Mouse (Mus musculus): ENCODE measurements around the gene Rflna. TPM values are rescaled to one million over a fixed set of nuclear protein-coding genes. Genes with fewer than 3 reads are reported as not detected.

Gene Rflna
- 6.8 TPM in 2 replicates for polyA plus RNA-seq (2016; fragmentation: Nextera tagmentation; extraction: Ambion mirVana)

GRCm38 (mm10) chr5:125002969-125003872 lies at the start of gene Rflna:
Rflna (plus strand) TSS chr5:125003221.
- H3K27ac ChIP-seq (replicated peaks), result peak within 1 kb of the TSS; percentile 59

DNA sequence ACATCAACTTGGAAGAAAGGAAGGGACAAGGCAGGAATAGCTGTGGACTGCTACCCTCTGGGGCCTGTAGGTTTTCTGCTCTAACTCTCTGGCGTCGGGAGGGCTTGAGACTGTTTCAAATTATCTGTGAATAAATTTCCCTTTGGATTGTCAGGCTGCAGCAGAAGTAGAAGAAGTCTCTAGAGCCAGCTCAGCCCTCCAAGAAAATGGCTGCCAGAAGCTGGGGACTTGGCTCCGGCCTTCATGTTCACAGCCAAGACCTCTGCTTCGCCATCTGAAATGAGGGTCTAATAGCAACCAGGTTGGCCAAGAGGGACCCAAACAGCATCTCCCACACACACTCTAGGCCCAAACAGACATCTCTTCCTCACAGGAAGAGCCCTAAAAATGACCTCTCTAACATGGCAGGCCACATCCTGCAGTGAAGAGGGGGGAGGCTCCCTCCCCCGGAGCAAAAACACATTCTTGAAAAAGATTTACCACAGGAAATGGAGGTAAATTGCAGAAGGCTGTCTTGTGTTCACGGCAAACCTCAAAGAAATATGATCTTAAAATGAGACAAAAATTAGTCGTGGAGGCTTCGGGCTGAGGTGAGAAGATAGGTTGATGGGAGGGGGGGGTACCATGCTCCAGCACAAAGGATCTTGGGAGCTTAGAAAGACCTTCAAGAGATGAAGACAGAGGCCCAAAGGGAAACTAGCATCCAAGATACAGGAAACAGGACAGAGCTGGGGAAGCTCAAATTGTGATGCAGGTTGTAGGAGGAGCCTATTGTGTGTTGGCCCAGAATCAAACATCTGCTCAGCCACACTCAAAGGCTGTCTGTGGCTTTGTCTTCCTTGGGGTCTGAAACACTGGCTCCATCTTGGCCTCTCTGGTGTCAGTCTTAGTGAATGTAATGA lies 48.4 kb upstream of the Rflna start:
- H3K27me3 ChIP-seq (ENCODE audit: low read depth, poor library complexity, severe bottlenecking), result no peaks in the 10 kb centered on the region
- DNase-seq (ENCODE audit: low spot score), result no peak
- no peaks in the 10 kb centered on the region for H3K36me3 ChIP-seq
- H3K4me1 ChIP-seq, result peaks cover 14% of the 10 kb centered on the region; the same call in 1 of the 2 replicates
- no peak overlapping the region for H3K4me3 ChIP-seq
- H3K27ac ChIP-seq (replicated peaks), result no peak overlapping the region
- H3K9me3 ChIP-seq (replicated peaks), result no peaks in the 10 kb centered on the region; the same call in 1 of the 2 replicates
- WGBS, result 89% methylated on average over 8 of the region's 8 CpGs

More at GRCm38 (mm10) chr5:125002969-125003872, at the start of gene Rflna:
- WGBS, result 1% methylated on average over 41 of the region's 41 CpGs
- Histone ChIP-seq H3K4me3 (peak within 1 kb of the TSS; percentile 56), H3K27me3 (ENCODE audit: low read depth, poor library complexity, severe bottlenecking) (peaks cover 48% of the 10 kb centered on the region), H3K36me3 (no peaks in the 10 kb centered on the region), H3K9me3 (replicated peaks) (no peaks in the 10 kb centered on the region; the same call in 1 of the 2 replicates), H3K4me1 (peaks cover 60% of the 10 kb centered on the region)
- DNase-seq (ENCODE audit: low spot score), result peak; percentile 76

GRCm38 (mm10) chr5:124957491-124957890 lies 45.5 kb upstream of the Rflna start:
- no peaks in the 10 kb centered on the region for H3K36me3 ChIP-seq

DNA sequence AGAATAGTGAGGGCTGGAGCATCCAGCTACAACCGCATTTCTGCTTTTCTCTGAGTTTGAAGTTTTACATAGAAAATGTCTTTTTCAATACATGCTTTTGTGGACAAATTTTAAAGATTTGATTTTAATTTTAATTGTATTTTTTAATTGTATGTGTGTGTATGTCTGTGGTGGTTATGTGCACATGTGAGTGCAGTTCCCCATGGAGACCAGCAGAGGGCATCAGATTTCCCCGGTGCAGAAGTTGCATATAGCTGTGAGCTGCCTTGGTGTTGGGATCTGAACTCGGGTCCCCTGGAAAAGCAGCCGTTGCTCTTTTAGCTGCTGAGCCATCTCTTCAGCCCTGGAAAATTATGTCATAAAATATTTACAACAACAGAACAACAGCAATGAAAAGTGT lies 43.9 kb upstream of the Rflna start:
- Histone ChIP-seq H3K27me3 (ENCODE audit: low read depth, poor library complexity, severe bottlenecking) (no peaks in the 10 kb centered on the region), H3K27ac (replicated peaks) (no peak overlapping the region), H3K36me3 (no peaks in the 10 kb centered on the region), H3K9me3 (replicated peaks) (no peaks in the 10 kb centered on the region; the same call in 1 of the 2 replicates), H3K4me3 (no peak overlapping the region), H3K4me1 (peaks cover 26% of the 10 kb centered on the region)
- WGBS, result 95% methylated on average over 4 of the region's 4 CpGs
- DNase-seq (ENCODE audit: low spot score), result no peak

More at GRCm38 (mm10) chr5:124957491-124957890, 45.5 kb upstream of the Rflna start:
- H3K9me3 ChIP-seq (replicated peaks), result no peaks in the 10 kb centered on the region; the same call in 1 of the 2 replicates
- WGBS, result 84% methylated on average over 5 of the region's 5 CpGs
- H3K27ac ChIP-seq (replicated peaks), result no peak overlapping the region
- no peak overlapping the region for H3K4me3 ChIP-seq
- peaks cover 20% of the 10 kb centered on the region for H3K4me1 ChIP-seq
- DNase-seq (ENCODE audit: low spot score), result no peak
- no peaks in the 10 kb centered on the region for H3K27me3 ChIP-seq (ENCODE audit: low read depth, poor library complexity, severe bottlenecking)

GRCm38 (mm10) chr5:124960131-124960901 lies 42.7 kb upstream of the Rflna start:
- 62% methylated on average over 18 of the region's 18 CpGs for WGBS
- peaks cover 29% of the 10 kb centered on the region for H3K4me1 ChIP-seq
- H3K27ac ChIP-seq (replicated peaks), result peak overlapping the region; percentile 39; the same call in 1 of the 2 replicates
- no peaks in the 10 kb centered on the region for H3K36me3 ChIP-seq
- H3K27me3 ChIP-seq (ENCODE audit: low read depth, poor library complexity, severe bottlenecking), result no peaks in the 10 kb centered on the region
- H3K9me3 ChIP-seq (replicated peaks), result no peaks in the 10 kb centered on the region; the same call in 1 of the 2 replicates
- no peak overlapping the region for H3K4me3 ChIP-seq
- no peak for DNase-seq (ENCODE audit: low spot score)

DNA sequence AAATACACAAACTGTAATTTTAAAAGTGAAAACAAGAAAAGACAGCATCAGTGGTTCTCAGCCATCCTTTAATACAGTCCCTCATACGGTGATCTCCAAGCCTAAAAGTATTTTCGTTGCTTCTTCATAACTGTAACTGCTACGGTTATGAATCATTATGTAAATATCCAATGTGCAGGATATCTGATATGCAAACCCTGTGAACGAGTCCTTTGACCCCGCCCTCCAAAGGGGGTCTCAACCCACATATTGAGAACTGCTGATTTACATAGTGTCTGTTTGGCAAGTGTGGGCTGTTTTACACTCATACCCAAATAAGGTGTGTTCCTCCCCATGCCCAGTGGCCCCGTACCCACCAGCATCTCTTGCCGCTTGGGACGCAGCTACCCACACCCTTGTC lies 41.6 kb upstream of the Rflna start:
- WGBS, result 91% methylated on average over 8 of the region's 8 CpGs
- Histone ChIP-seq H3K36me3 (no peaks in the 10 kb centered on the region), H3K27ac (replicated peaks) (no peak overlapping the region), H3K27me3 (ENCODE audit: low read depth, poor library complexity, severe bottlenecking) (no peaks in the 10 kb centered on the region), H3K4me1 (peaks cover 29% of the 10 kb centered on the region), H3K9me3 (replicated peaks) (no peaks in the 10 kb centered on the region; the same call in 1 of the 2 replicates), H3K4me3 (no peak overlapping the region)
- no peak for DNase-seq (ENCODE audit: low spot score)

DNA sequence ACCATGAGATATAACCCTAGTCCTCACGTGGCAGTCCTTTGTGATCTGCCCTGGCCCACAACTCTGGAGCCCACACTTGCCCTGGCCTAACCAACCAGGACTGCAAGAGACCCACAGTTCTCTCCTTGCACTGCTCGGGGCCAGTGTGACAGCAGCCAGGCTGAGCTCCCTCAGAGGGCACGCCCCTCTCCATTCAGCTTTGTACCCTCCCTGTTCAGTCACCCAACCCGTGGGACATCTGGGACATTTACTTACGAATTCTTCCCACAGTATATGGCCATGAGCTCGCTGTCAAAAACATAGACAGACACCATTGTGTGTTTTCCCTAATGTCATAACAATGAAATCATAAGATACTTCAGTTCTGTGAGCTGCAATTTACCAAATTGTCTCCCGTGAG lies 40.3 kb upstream of the Rflna start:
- no peak overlapping the region for H3K4me3 ChIP-seq
- no peaks in the 10 kb centered on the region; the same call in 1 of the 2 replicates for H3K9me3 ChIP-seq (replicated peaks)
- DNase-seq (ENCODE audit: low spot score), result no peak
- WGBS, result 72% methylated on average over 7 of the region's 7 CpGs
- no peak overlapping the region for H3K27ac ChIP-seq (replicated peaks)
- peaks cover 29% of the 10 kb centered on the region for H3K4me1 ChIP-seq
- H3K27me3 ChIP-seq (ENCODE audit: low read depth, poor library complexity, severe bottlenecking), result no peaks in the 10 kb centered on the region
- H3K36me3 ChIP-seq, result no peaks in the 10 kb centered on the region

GRCm38 (mm10) chr5:124963806-124964672 lies 39.0 kb upstream of the Rflna start:
- Histone ChIP-seq H3K27me3 (ENCODE audit: low read depth, poor library complexity, severe bottlenecking) (no peaks in the 10 kb centered on the region), H3K9me3 (replicated peaks) (no peaks in the 10 kb centered on the region; the same call in 1 of the 2 replicates), H3K27ac (replicated peaks) (peak overlapping the region; percentile 69), H3K36me3 (no peaks in the 10 kb centered on the region), H3K4me3 (no peak overlapping the region), H3K4me1 (peaks cover 28% of the 10 kb centered on the region)
- WGBS, result 72% methylated on average over 22 of the region's 22 CpGs
- peak; percentile 33 for DNase-seq (ENCODE audit: low spot score)

DNA sequence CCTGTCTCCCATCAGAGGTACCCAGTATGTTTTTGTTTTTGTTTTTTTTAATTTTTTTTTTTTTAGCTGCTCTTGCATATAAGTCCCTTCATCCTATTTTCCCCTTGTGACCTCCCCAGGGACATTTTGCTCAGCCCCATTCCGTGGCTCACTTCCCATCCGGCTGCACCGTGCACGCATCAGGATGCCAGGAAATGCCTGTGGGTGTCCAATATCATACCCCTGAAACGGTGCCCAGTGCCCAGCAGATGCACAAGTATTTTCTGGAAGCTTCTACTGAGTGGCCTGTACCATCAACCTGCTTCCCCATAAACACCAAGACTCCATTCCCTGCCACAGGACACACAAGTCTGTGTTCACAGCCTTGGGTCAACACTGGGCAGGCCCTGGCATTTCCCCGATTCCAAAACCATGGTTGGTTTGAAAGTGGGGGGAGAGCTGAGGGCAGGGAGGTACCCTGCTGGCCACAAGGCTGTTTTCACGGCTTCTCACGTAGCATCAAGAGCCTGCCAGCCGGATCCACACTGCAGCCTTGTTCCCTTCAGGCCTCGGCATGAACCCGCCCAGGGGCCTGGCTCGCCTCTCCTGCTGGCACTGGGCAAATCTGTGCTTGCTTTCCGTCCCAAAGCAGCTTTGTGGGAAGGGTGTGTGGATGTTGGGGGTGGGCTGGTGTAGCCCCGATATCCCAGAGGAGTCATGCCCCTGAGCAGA lies 36.2 kb upstream of the Rflna start:
- Histone ChIP-seq H3K27ac (replicated peaks) (peak overlapping the region; percentile 42), H3K36me3 (no peaks in the 10 kb centered on the region), H3K4me3 (no peak overlapping the region), H3K4me1 (peaks cover 37% of the 10 kb centered on the region), H3K27me3 (ENCODE audit: low read depth, poor library complexity, severe bottlenecking) (no peaks in the 10 kb centered on the region), H3K9me3 (replicated peaks) (no peaks in the 10 kb centered on the region)
- WGBS, result 86% methylated on average over 14 of the region's 14 CpGs
- DNase-seq (ENCODE audit: low spot score), result no peak

DNA sequence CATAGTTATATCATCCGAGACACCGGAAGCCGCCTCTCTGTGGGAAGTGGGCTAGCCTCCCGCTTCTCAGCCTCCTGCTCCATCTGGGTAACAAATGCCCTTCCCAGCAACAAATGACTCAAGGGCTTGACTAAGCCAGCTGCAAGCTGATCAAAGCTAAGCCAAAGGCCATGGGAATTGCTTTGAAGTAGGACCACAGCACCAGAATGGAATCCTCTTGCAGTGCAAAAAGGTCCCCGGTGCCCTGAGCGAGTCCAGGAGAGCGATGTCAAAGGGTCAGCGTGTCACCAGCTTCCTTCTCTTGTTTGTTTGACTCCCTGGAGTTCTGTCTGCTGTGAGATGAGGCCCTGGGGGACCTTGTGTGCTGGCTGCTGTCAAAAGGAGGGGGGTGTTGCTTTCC lies 33.2 kb upstream of the Rflna start:
- peak; percentile 63 for DNase-seq (ENCODE audit: low spot score)
- peak overlapping the region; percentile 70 for H3K27ac ChIP-seq (replicated peaks)
- H3K4me1 ChIP-seq, result peaks cover 30% of the 10 kb centered on the region
- H3K36me3 ChIP-seq, result no peaks in the 10 kb centered on the region
- H3K27me3 ChIP-seq (ENCODE audit: low read depth, poor library complexity, severe bottlenecking), result no peaks in the 10 kb centered on the region
- peaks cover 1% of the 10 kb centered on the region; the same call in 1 of the 2 replicates for H3K9me3 ChIP-seq (replicated peaks)
- 16% methylated on average over 8 of the region's 8 CpGs for WGBS
- H3K4me3 ChIP-seq, result peak overlapping the region; percentile 11; the same call in 1 of the 2 replicates

GRCm38 (mm10) chr5:124986222-124986621 lies 16.8 kb upstream of the Rflna start:
- H3K4me1 ChIP-seq, result peaks cover 3% of the 10 kb centered on the region
- no peak overlapping the region for H3K27ac ChIP-seq (replicated peaks)
- H3K27me3 ChIP-seq (ENCODE audit: low read depth, poor library complexity, severe bottlenecking), result no peaks in the 10 kb centered on the region
- H3K36me3 ChIP-seq, result no peaks in the 10 kb centered on the region
- peaks cover 20% of the 10 kb centered on the region for H3K9me3 ChIP-seq (replicated peaks)
- no peak overlapping the region for H3K4me3 ChIP-seq
- DNase-seq (ENCODE audit: low spot score), result no peak
- 89% methylated on average over 5 of the region's 5 CpGs for WGBS
